17 mouse cellular contexts compared by ENCODE assay signal in the genomic region with DNA sequence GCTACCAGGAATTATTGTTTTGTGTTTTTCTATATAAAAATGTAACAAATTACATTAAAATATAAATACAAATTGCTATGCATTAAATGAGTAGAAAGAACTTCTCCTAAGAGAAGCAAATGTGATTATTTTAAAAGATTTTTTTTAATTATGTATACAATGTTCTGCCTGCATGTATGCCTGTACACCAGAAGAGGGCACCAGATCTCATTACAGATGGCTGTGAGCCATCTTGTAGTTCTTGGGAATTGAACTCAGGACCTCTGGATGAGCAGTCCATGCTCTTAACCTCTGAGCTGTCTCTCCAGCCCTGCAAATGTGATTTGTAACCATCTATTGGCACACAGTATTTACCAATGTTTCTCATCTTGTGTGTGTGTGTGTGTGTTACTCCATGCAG. TPM values are rescaled to one million over a fixed set of nuclear protein-coding genes. Genes with fewer than 3 reads are reported as not detected.
DNase-seq lines count a peak whose midpoint lies in the region; ATAC-seq and TF ChIP-seq lines count a peak whose summit lies in the region.
"Had no signal": no experiment of that assay in that cellular context is flagged by ENCODE, and none has a peak within 500 bp of the region (broad histone marks: within the 10 kb centered on the region; RNA-seq: fewer than 3 reads in every experiment).

No protein-coding gene starts in this region.

- in situ Hi-C loops in Patski (cut with MboI; ENCODE audit: low pct_unique_long_range_greater_than_20kb): no loop called here

- POLR2A ChIA-PET in Patski (lab: Charles Lee): no interaction called here

- ATAC-seq in hindbrain, postnatal 0 days: no peak
- no peak for ATAC-seq in hindbrain, embryonic 16.5 days
- ATAC-seq in midbrain, postnatal 0 days (ENCODE audit: low FRiP score): no peak
- no peak for ATAC-seq in Patski
- no peak for ATAC-seq in neural tube, embryonic 15.5 days (ENCODE audit: low FRiP score)
- ATAC-seq: activated CD4-positive, CD25-positive, alpha-beta regulatory T cell, adult 4 months; inflammation-experienced regulatory T-cells, adult 6 months; midbrain, embryonic 13.5 days had no signal

- no peak overlapping the region for H3K9ac ChIP-seq in hindbrain, postnatal 0 days (replicated peaks; ENCODE audit: low read length)
- no peak overlapping the region for H3K9ac ChIP-seq in hindbrain, embryonic 16.5 days (ENCODE audit: low read depth, low read length)
- H3K9ac ChIP-seq in midbrain, postnatal 0 days (replicated peaks; ENCODE audit: low read length, poor library complexity, severe bottlenecking): no peak overlapping the region
- no peak overlapping the region for H3K9ac ChIP-seq in neural tube, embryonic 15.5 days (replicated peaks)
- H3K9ac ChIP-seq: midbrain, embryonic 13.5 days had no signal

- no peak overlapping the region for H3K27ac ChIP-seq in hindbrain, postnatal 0 days
- no peak overlapping the region for H3K27ac ChIP-seq in hindbrain, embryonic 16.5 days (ENCODE audit: low read depth, low read length)
- no peak overlapping the region for H3K27ac ChIP-seq in midbrain, postnatal 0 days (ENCODE audit: low read depth, low read length)
- H3K27ac ChIP-seq in midbrain, embryonic 10.5 days (replicated peaks): no peak overlapping the region
- H3K27ac ChIP-seq in neural tube, embryonic 15.5 days (replicated peaks): no peak overlapping the region
- H3K27ac ChIP-seq: midbrain, embryonic 13.5 days had no signal

- peak; percentile 46 for TF ChIP-seq CTCF in hindbrain, postnatal 0 days (IDR thresholded peaks at IDR 0.05; ENCODE audit: low read depth)
- peak; percentile 50 for TF ChIP-seq CTCF in midbrain, postnatal 0 days (IDR thresholded peaks at IDR 0.05)
- peak; percentile 75 for TF ChIP-seq CTCF in Patski (IDR thresholded peaks at IDR 0.05)

- no peaks in the 10 kb centered on the region for H3K9me3 ChIP-seq in hindbrain, postnatal 0 days (ENCODE audit: low read length)
- no peaks in the 10 kb centered on the region for H3K9me3 ChIP-seq in hindbrain, embryonic 16.5 days (ENCODE audit: control insufficient read depth, low read length)
- H3K9me3 ChIP-seq in midbrain, postnatal 0 days (ENCODE audit: low read length): no peaks in the 10 kb centered on the region
- H3K9me3 ChIP-seq in midbrain, embryonic 10.5 days (replicated peaks): no peaks in the 10 kb centered on the region
- no peaks in the 10 kb centered on the region for H3K9me3 ChIP-seq in neural tube, embryonic 15.5 days (replicated peaks)
- H3K9me3 ChIP-seq: midbrain, embryonic 13.5 days had no signal

- no peak overlapping the region for H3K4me2 ChIP-seq in hindbrain, postnatal 0 days (ENCODE audit: low read depth, low read length)
- H3K4me2 ChIP-seq in hindbrain, embryonic 16.5 days (ENCODE audit: low read length): no peak overlapping the region
- H3K4me2 ChIP-seq in midbrain, postnatal 0 days (ENCODE audit: low read depth, low read length, poor library complexity, severe bottlenecking): no peak overlapping the region
- H3K4me2 ChIP-seq in neural tube, embryonic 15.5 days: no peak overlapping the region
- H3K4me2 ChIP-seq: liver, embryonic 11.5 days; midbrain, embryonic 13.5 days had no signal

- 0 out of 2 replicates have a peak, but pooled peaks cover 3% of the 10 kb centered on the region for H3K36me3 ChIP-seq in hindbrain, postnatal 0 days (ENCODE audit: insufficient read depth, low read length)
- no peaks in the 10 kb centered on the region for H3K36me3 ChIP-seq in hindbrain, embryonic 16.5 days (ENCODE audit: control insufficient read depth, insufficient read depth, low read length)
- H3K36me3 ChIP-seq in midbrain, postnatal 0 days (ENCODE audit: insufficient read depth, low read length): peaks cover 4% of the 10 kb centered on the region; the same call in 1 of the 2 replicates
- H3K36me3 ChIP-seq in midbrain, embryonic 10.5 days: peaks cover 97% of the 10 kb centered on the region
- H3K36me3 ChIP-seq in neural tube, embryonic 15.5 days: 0 out of 2 replicates have a peak, but pooled peaks cover 3% of the 10 kb centered on the region

- no peak overlapping the region for H3K4me3 ChIP-seq in hindbrain, postnatal 0 days (ENCODE audit: low read length)
- no peak overlapping the region for H3K4me3 ChIP-seq in hindbrain, embryonic 16.5 days (ENCODE audit: low read length)
- no peak overlapping the region for H3K4me3 ChIP-seq in midbrain, postnatal 0 days (ENCODE audit: low read depth, low read length)
- H3K4me3 ChIP-seq in midbrain, embryonic 10.5 days: no peak overlapping the region
- no peak overlapping the region for H3K4me3 ChIP-seq in neural tube, embryonic 15.5 days (replicated peaks)
- H3K4me3 ChIP-seq: midbrain, embryonic 13.5 days had no signal

- no peaks in the 10 kb centered on the region for H3K4me1 ChIP-seq in hindbrain, postnatal 0 days (ENCODE audit: insufficient read depth, low read length)
- no peaks in the 10 kb centered on the region for H3K4me1 ChIP-seq in hindbrain, embryonic 16.5 days (ENCODE audit: control insufficient read depth, insufficient read depth, low read depth, low read length)
- H3K4me1 ChIP-seq in midbrain, postnatal 0 days (ENCODE audit: insufficient read depth, low read length): no peaks in the 10 kb centered on the region
- no peaks in the 10 kb centered on the region for H3K4me1 ChIP-seq in midbrain, embryonic 10.5 days
- H3K4me1 ChIP-seq in neural tube, embryonic 15.5 days: no peaks in the 10 kb centered on the region
- H3K4me1 ChIP-seq: midbrain, embryonic 13.5 days had no signal

- CTCF ChIA-PET in Patski (lab: Charles Lee): interaction anchor here (0.9 to 2.9 kb wide), 6 partner anchors 8 to 341 kb away, joined by 3 to 13 read pairs (median 4); no protein-coding TSS in a partner anchor

- no peaks in the 10 kb centered on the region for H3K27me3 ChIP-seq in hindbrain, postnatal 0 days (ENCODE audit: insufficient read depth, low read length)
- H3K27me3 ChIP-seq in hindbrain, embryonic 16.5 days (replicated peaks; ENCODE audit: control insufficient read depth, insufficient read depth, low read length): no peaks in the 10 kb centered on the region
- H3K27me3 ChIP-seq in midbrain, postnatal 0 days (ENCODE audit: insufficient read depth, low read length): no peaks in the 10 kb centered on the region
- no peaks in the 10 kb centered on the region for H3K27me3 ChIP-seq in midbrain, embryonic 10.5 days (ENCODE audit: low read depth, poor library complexity, severe bottlenecking)
- no peaks in the 10 kb centered on the region for H3K27me3 ChIP-seq in Patski
- H3K27me3 ChIP-seq in neural tube, embryonic 15.5 days (replicated peaks): no peaks in the 10 kb centered on the region
- H3K27me3 ChIP-seq: midbrain, embryonic 13.5 days had no signal

- no peak for DNase-seq in hindbrain, postnatal 0 days (ENCODE audit: low spot score)
- DNase-seq in midbrain, postnatal 0 days (ENCODE audit: low spot score): no peak
- DNase-seq in midbrain, embryonic 10.5 days (ENCODE audit: low spot score): no peak
- no peak for DNase-seq in Patski (ENCODE audit: low read depth, low spot score)
- DNase-seq in urinary bladder, adult 18-20 months (ENCODE audit: low spot score in 2 of 2): no peak
- DNase-seq: adrenal gland, postnatal 25 days; cerebellum, adult 9-11 months; gastrocnemius, postnatal 10 days; heart, postnatal 36 days; lung, postnatal 36 days; right cerebral cortex, postnatal 14 days had no signal

RNA-seq across cellular contexts. Expression of a gene that starts 14.8 kb away (rescaled TPM):
- total RNA-seq in hindbrain, postnatal 0 days (2014; rRNA removed): 6.7 and 8.4 TPM in 2 replicates
- 3.3 and 3.9 TPM in 2 replicates for polyA plus RNA-seq in hindbrain, postnatal 0 days (2015; fragmentation: Nextera tagmentation; extraction: Ambion mirVana)
- 3.6 and 4.8 TPM in 2 replicates for polyA plus RNA-seq in hindbrain, embryonic 16.5 days (2015; fragmentation: Nextera tagmentation; extraction: Ambion mirVana)
- total RNA-seq in midbrain, postnatal 0 days (2014; rRNA removed): 3.6 and 3.7 TPM in 2 replicates
- polyA plus RNA-seq in midbrain, postnatal 0 days (2015; fragmentation: Nextera tagmentation; extraction: Ambion mirVana): 1.5 and 1.9 TPM in 2 replicates
- 29.3 and 30.1 TPM in 2 replicates for polyA plus RNA-seq in midbrain, embryonic 10.5 days (2016; fragmentation: Nextera tagmentation; extraction: Ambion mirVana)
- polyA plus RNA-seq in Patski (2021): 29.6 TPM
- polyA plus RNA-seq in neural tube, embryonic 15.5 days (2015; fragmentation: Nextera tagmentation; extraction: Ambion mirVana): 3.0 and 6.7 TPM in 2 replicates

RNA-seq across cellular contexts. Expression of a gene that starts 32.6 kb away (rescaled TPM):
- total RNA-seq in hindbrain, postnatal 0 days (2014; rRNA removed): 9.0 and 9.9 TPM in 2 replicates
- 5.2 and 5.9 TPM in 2 replicates for polyA plus RNA-seq in hindbrain, postnatal 0 days (2015; fragmentation: Nextera tagmentation; extraction: Ambion mirVana)
- polyA plus RNA-seq in hindbrain, embryonic 16.5 days (2015; fragmentation: Nextera tagmentation; extraction: Ambion mirVana): 7.6 and 8.7 TPM in 2 replicates
- 6.7 and 8.9 TPM in 2 replicates for total RNA-seq in midbrain, postnatal 0 days (2014; rRNA removed)
- polyA plus RNA-seq in midbrain, postnatal 0 days (2015; fragmentation: Nextera tagmentation; extraction: Ambion mirVana): 5.1 and 5.8 TPM in 2 replicates
- 5.3 and 6.1 TPM in 2 replicates for polyA plus RNA-seq in midbrain, embryonic 10.5 days (2016; fragmentation: Nextera tagmentation; extraction: Ambion mirVana)
- polyA plus RNA-seq in Patski (2021): 12.6 TPM
- polyA plus RNA-seq in neural tube, embryonic 15.5 days (2015; fragmentation: Nextera tagmentation; extraction: Ambion mirVana): 6.5 and 6.8 TPM in 2 replicates
